Mouse (Mus musculus): ENCODE measurements around the gene Cd101.

GRCm38 (mm10) chr3:101013536-101013935 is 15.8 kb downstream of the Cd101 start:
- TF ChIP-seq POLR2A (IDR thresholded peaks at IDR 0.05; ENCODE audit: low read depth, low read length) (no peak), CTCF (IDR thresholded peaks at IDR 0.05; ENCODE audit: borderline replicate concordance, insufficient read depth, low read length) (no peak)
